Mouse (Mus musculus) embryonic facial prominence, embryonic 11.5 days (tissue): ENCODE data around the gene Actb. TPM values are rescaled to one million over a fixed set of nuclear protein-coding genes. Genes with fewer than 3 reads are reported as not detected.

ENCODE experiments used
- ATAC-seq: fragments of 200-750 bp; cut with Nextera tagmentation; replicated peaks from 2 replicates; pipeline ENCODE4 v1.8.0; 2017; ENCODE audit warnings: low read depth; ENCODE audit not compliant: insufficient number of reproducible peaks, low FRiP score, low TSS enrichment
- DNase-seq: peaks from one replicate; pipeline ENCODE4 v3.0.0-alpha.2; 2015; ENCODE audit warnings: low spot score
- H3K27ac ChIP-seq: fragments of 300-500 bp; sonication (generic); replicated peaks from 2 replicates; pipeline ENCODE4 v1.5.1; 2014; ENCODE audit warnings: mild to moderate bottlenecking, low read depth, low read length, control low read depth
- H3K27me3 ChIP-seq: fragments of 300-500 bp; sonication (generic); 2 replicates; pipeline ENCODE4 v1.6.1; 2014; ENCODE audit warnings: mild to moderate bottlenecking, low read length, moderate library complexity, mixed read lengths; ENCODE audit not compliant: control insufficient read depth, insufficient read depth
- H3K36me3 ChIP-seq: fragments of 300-500 bp; sonication (generic); replicated peaks from 2 replicates; pipeline ENCODE4 v1.6.1; 2014; ENCODE audit warnings: low read depth, mild to moderate bottlenecking, low read length, moderate library complexity, mixed read lengths; ENCODE audit not compliant: control insufficient read depth, insufficient read depth
- H3K4me1 ChIP-seq: fragments of 300-500 bp; sonication (generic); 2 replicates; pipeline ENCODE4 v1.6.1; 2014; ENCODE audit warnings: low read length, mixed read lengths; ENCODE audit not compliant: control insufficient read depth, insufficient read depth
- H3K4me2 ChIP-seq: fragments of 300-500 bp; sonication (generic); 2 replicates; pipeline ENCODE4 v1.6.1; 2014; ENCODE audit warnings: low read depth, mild to moderate bottlenecking, control low read depth, low read length, moderate library complexity
- H3K4me3 ChIP-seq: fragments of 300-500 bp; sonication (generic); 2 replicates; pipeline ENCODE4 v1.5.1; 2014; ENCODE audit warnings: low read depth, low read length, control low read depth
- H3K9ac ChIP-seq: fragments of 300-500 bp; sonication (generic); replicated peaks from 2 replicates; pipeline ENCODE4 v1.6.1; 2014; ENCODE audit warnings: mild to moderate bottlenecking, control low read depth, low read length
- H3K9me3 ChIP-seq: fragments of 300-500 bp; sonication (generic); replicated peaks from 2 replicates; pipeline ENCODE4 v1.6.1; 2016; ENCODE audit warnings: mild to moderate bottlenecking, low read length, inconsistent platforms, mixed read lengths; ENCODE audit not compliant: control insufficient read depth
- WGBS: fragments of 180-500 bp; shearing (Covaris S2); extraction: QIAGEN DNeasy Blood & Tissue Kit; methylation state at CpG from one replicate; pipeline ENCODE4 v1.1.7; 2014; 5-methylcytosine and 5-hydroxymethylcytosine counted together
- polyA plus RNA-seq: library from polyadenylated mRNA; unstranded; fragments of >200 nt; fragmentation: Nextera tagmentation; extraction: Ambion mirVana; gene quantifications from 2 replicates; pipeline ENCODE4 v1.2.1, GENCODE M21; 2014

The Actb gene
- polyA plus RNA-seq, 1 experiment from 2014 or later = 16,949 TPM

- H3K9ac ChIP-seq = peak overlapping the region; percentile 4; the same call in 1 of the 2 replicates
- H3K4me3 ChIP-seq = no peak overlapping the region
- peak; percentile 34; the same call in 1 of the 2 replicates for ATAC-seq
- H3K4me1 ChIP-seq = no peaks in the 10 kb centered on the region
- no peaks in the 10 kb centered on the region for H3K36me3 ChIP-seq
- H3K27me3 ChIP-seq = no peaks in the 10 kb centered on the region
- H3K9me3 ChIP-seq = no peaks in the 10 kb centered on the region
- peak; percentile 86 for DNase-seq
- no peak overlapping the region for H3K27ac ChIP-seq
- WGBS = 4% methylated on average over 17 of the region's 17 CpGs
- H3K4me2 ChIP-seq = peak overlapping the region; percentile 24; the same call in 1 of the 2 replicates
These were observed 29.8 kb upstream of the Actb start for GRCm38 (mm10) chr5:142936336-142936719.

GRCm38 (mm10) chr5:142935642-142936335 is 29.2 kb upstream of the Actb start:
- DNase-seq (peak; percentile 93), ATAC-seq (peak; percentile 68)
- no peaks in the 10 kb centered on the region for H3K9me3 ChIP-seq
- H3K4me3 ChIP-seq = no peak overlapping the region
- WGBS = 17% methylated on average over 13 of the region's 13 CpGs
- H3K27ac ChIP-seq = no peak overlapping the region
- H3K27me3 ChIP-seq = no peaks in the 10 kb centered on the region
- H3K4me1 ChIP-seq = no peaks in the 10 kb centered on the region
- peak overlapping the region; percentile 24; the same call in 1 of the 2 replicates for H3K4me2 ChIP-seq
- peak overlapping the region; percentile 4; the same call in 1 of the 2 replicates for H3K9ac ChIP-seq
- no peaks in the 10 kb centered on the region for H3K36me3 ChIP-seq

GRCm38 (mm10) chr5:142932731-142933130 is 26.2 kb upstream of the Actb start:
- Histone ChIP-seq H3K9me3 (no peaks in the 10 kb centered on the region), H3K27me3 (no peaks in the 10 kb centered on the region), H3K4me1 (peaks cover 3% of the 10 kb centered on the region; the same call in 1 of the 2 replicates), H3K9ac (no peak overlapping the region), H3K4me3 (no peak overlapping the region), H3K27ac (no peak overlapping the region), H3K4me2 (no peak overlapping the region), H3K36me3 (no peaks in the 10 kb centered on the region)
- ATAC-seq (no peak), DNase-seq (no peak)
- WGBS = 76% methylated on average over 8 of the region's 8 CpGs

- Histone ChIP-seq H3K9ac (no peak overlapping the region), H3K27me3 (no peaks in the 10 kb centered on the region), H3K4me2 (no peak overlapping the region), H3K4me3 (no peak overlapping the region), H3K9me3 (no peaks in the 10 kb centered on the region), H3K36me3 (no peaks in the 10 kb centered on the region), H3K27ac (no peak overlapping the region), H3K4me1 (peaks cover 3% of the 10 kb centered on the region; the same call in 1 of the 2 replicates)
- ATAC-seq (no peak; the same call in 1 of the 2 replicates), DNase-seq (peak; percentile 85)
- 28% methylated on average over 9 of the region's 9 CpGs for WGBS
These were observed 25.6 kb upstream of the Actb start for GRCm38 (mm10) chr5:142932084-142932685.

- Histone ChIP-seq H3K27me3 (no peaks in the 10 kb centered on the region), H3K36me3 (no peaks in the 10 kb centered on the region), H3K27ac (no peak overlapping the region), H3K4me2 (no peak overlapping the region), H3K4me1 (peaks cover 7% of the 10 kb centered on the region; the same call in 1 of the 2 replicates), H3K9ac (no peak overlapping the region), H3K4me3 (no peak overlapping the region), H3K9me3 (no peaks in the 10 kb centered on the region)
- ATAC-seq (no peak), DNase-seq (no peak)
- WGBS = 88% methylated on average over 9 of the region's 9 CpGs
These were observed 24.7 kb upstream of the Actb start for GRCm38 (mm10) chr5:142931241-142931745.

GRCm38 (mm10) chr5:142929400-142929752 is 22.8 kb upstream of the Actb start:
- no peak for ATAC-seq
- H3K27ac ChIP-seq = no peak overlapping the region
- peak overlapping the region; percentile 53 for H3K4me2 ChIP-seq
- no peaks in the 10 kb centered on the region for H3K27me3 ChIP-seq
- WGBS = 17% methylated on average over 4 of the region's 4 CpGs
- no peaks in the 10 kb centered on the region for H3K9me3 ChIP-seq
- peak overlapping the region; percentile 22 for H3K4me3 ChIP-seq
- peaks cover 7% of the 10 kb centered on the region; the same call in 1 of the 2 replicates for H3K4me1 ChIP-seq
- no peaks in the 10 kb centered on the region for H3K36me3 ChIP-seq
- H3K9ac ChIP-seq = peak overlapping the region; percentile 50
- no peak for DNase-seq

GRCm38 (mm10) chr5:142928749-142929399 is 22.3 kb upstream of the Actb start:
- Histone ChIP-seq H3K27ac (no peak overlapping the region), H3K27me3 (no peaks in the 10 kb centered on the region), H3K36me3 (no peaks in the 10 kb centered on the region), H3K9me3 (no peaks in the 10 kb centered on the region), H3K4me1 (peaks cover 7% of the 10 kb centered on the region; the same call in 1 of the 2 replicates), H3K4me2 (peak overlapping the region; percentile 53), H3K4me3 (peak overlapping the region; percentile 22), H3K9ac (peak overlapping the region; percentile 50)
- ATAC-seq (no peak), DNase-seq (peak; percentile 77)
- 3% methylated on average over 35 of the region's 35 CpGs for WGBS
